30 mouse cellular contexts compared by ENCODE assay signal in the genomic region with DNA sequence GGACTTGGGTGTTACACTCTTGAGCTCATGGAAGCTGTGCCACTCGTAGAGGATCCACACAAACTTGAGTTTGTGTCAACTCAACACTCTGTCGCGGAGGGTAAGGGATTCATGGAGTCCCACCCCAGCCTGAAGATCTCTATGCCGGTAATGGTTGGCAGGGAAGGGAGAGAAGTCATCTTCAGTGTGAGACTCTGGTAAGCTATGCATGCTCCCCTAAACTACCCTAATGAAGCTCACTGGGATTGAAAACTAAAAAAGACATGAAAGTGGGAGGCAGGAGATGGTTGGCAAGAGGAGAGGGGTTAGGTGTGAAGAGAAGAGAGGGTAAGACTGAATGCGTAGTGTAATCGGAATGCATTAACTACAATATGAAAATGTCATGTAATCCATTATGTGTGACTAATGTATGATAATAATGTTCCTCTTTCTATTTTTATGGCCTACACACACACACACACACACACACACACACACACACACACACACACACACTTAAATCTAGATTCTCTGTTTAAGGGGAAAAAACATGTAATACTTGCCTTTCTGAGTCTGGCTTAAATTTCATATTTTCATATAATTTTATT. TPM values are rescaled to one million over a fixed set of nuclear protein-coding genes. Genes with fewer than 3 reads are reported as not detected.
DNase-seq lines count a peak whose midpoint lies in the region; TF ChIP-seq lines count a peak whose summit lies in the region.
"Had no signal": no experiment of that assay in that cellular context is flagged by ENCODE, and none has a peak within 500 bp of the region (broad histone marks: within the 10 kb centered on the region; RNA-seq: fewer than 3 reads in every experiment).

No protein-coding gene starts in this region.

- H3K4me1 ChIP-seq in thymus, adult 2 months (replicated peaks; ENCODE audit: control insufficient read depth, insufficient read depth, low read length), result peaks cover 10% of the 10 kb centered on the region
- H3K4me1 ChIP-seq in brown adipose tissue, adult 24 weeks (ENCODE audit: control insufficient read depth, insufficient read depth, insufficient read length, low read length), result no peaks in the 10 kb centered on the region
- H3K4me1 ChIP-seq: intestine, embryonic 15.5 days; limb, embryonic 13.5 days; neural tube, embryonic 13.5 days had no signal

- no peak for TF ChIP-seq CTCF in thymus, adult 2 months (IDR thresholded peaks at IDR 0.05; ENCODE audit: borderline replicate concordance, control insufficient read depth, extremely low read depth, insufficient read depth, low read length, poor library complexity)

- H3K36me3 ChIP-seq in thymus, adult 2 months (ENCODE audit: control insufficient read depth, insufficient read depth, low read length), result no peaks in the 10 kb centered on the region
- H3K36me3 ChIP-seq in splenic B cell, adult 2 months (ENCODE audit: control insufficient read depth, insufficient read depth, low read length, poor library complexity, severe bottlenecking), result no peaks in the 10 kb centered on the region
- H3K36me3 ChIP-seq: heart, embryonic 12.5 days; intestine, embryonic 15.5 days; limb, embryonic 13.5 days; neural tube, embryonic 13.5 days had no signal

- no peak for TF ChIP-seq POLR2A in thymus, adult 2 months (IDR thresholded peaks at IDR 0.05; ENCODE audit: control insufficient read depth, extremely low read depth, insufficient read depth, low read length, poor library complexity)

- DNase-seq in heart, adult 11 months, result peak; percentile 48
- no peak for DNase-seq in heart, postnatal 14 days
- no peak for DNase-seq in thymus, adult 2 months
- no peak for DNase-seq in thymus, postnatal 4 days
- peak; percentile 56 for DNase-seq in splenic B cell, adult 2 months (ENCODE audit: low read depth, low spot score)
- no peak for DNase-seq in adrenal gland, adult (ENCODE audit: inconsistent age in 2 of 2, low spot score in 1 of 2)
- DNase-seq in MN1 (ENCODE audit: low spot score), result no peak
- DNase-seq: adrenal gland, adult 2 months; adrenal gland, postnatal 36 days; cerebellum, adult 11 months; cerebellum, adult 9-10 months; cerebellum, postnatal 36 days; gastrocnemius, postnatal 25 days; heart, adult 18-20 months; heart, postnatal 10 days; kidney, postnatal 36 days; lung, embryonic 14.5 days; lung, postnatal 14 days; right cerebral cortex, postnatal 14 days had no signal

- H3K27ac ChIP-seq in thymus, adult 2 months (ENCODE audit: control insufficient read depth, insufficient read depth, low read length), result peak overlapping the region; percentile 27
- peak overlapping the region; percentile 0; the same call in 1 of the 2 replicates for H3K27ac ChIP-seq in brown adipose tissue, adult 24 weeks (replicated peaks; ENCODE audit: low read depth, low read length)
- H3K27ac ChIP-seq: intestine, embryonic 15.5 days; layer of hippocampus, adult 2 months; limb, embryonic 13.5 days; liver, embryonic 14.5 days; neural tube, embryonic 13.5 days had no signal

- H3K27me3 ChIP-seq in thymus, adult 2 months (ENCODE audit: control insufficient read depth, insufficient read depth, low read length), result no peaks in the 10 kb centered on the region
- H3K27me3 ChIP-seq in splenic B cell, adult 2 months (ENCODE audit: control insufficient read depth, insufficient read depth, low read length, poor library complexity, severe bottlenecking), result no peaks in the 10 kb centered on the region
- H3K27me3 ChIP-seq: heart, embryonic 12.5 days; intestine, embryonic 15.5 days; limb, embryonic 13.5 days; neural tube, embryonic 13.5 days had no signal

- WGBS in thymus, adult 2 months, result 90% methylated on average over 6 of the region's 6 CpGs

- no peak overlapping the region for H3K4me3 ChIP-seq in thymus, adult 2 months (ENCODE audit: control insufficient read depth, insufficient read depth, low read length)
- H3K4me3 ChIP-seq in brown adipose tissue, adult 24 weeks (ENCODE audit: insufficient read depth, low read depth, low read length), result no peak overlapping the region
- H3K4me3 ChIP-seq: heart, embryonic 12.5 days; intestine, embryonic 15.5 days; layer of hippocampus, adult 2 months; limb, embryonic 13.5 days; neural tube, embryonic 13.5 days had no signal

- intact Hi-C loops in heart, postnatal 14 days (cut with DNase I), result no loop called here

RNA-seq across cellular contexts. Expression of gene Ptpn22, which starts 1.5 kb away (rescaled TPM):
- total RNA-seq in heart, postnatal 14 days (2021), result 1 to 10 TPM in 1 of 2 experiments, under 1 TPM in 1; 0.84 to 2.3 TPM
- 60.4 and 68.3 TPM in 2 replicates for polyA plus RNA-seq in thymus, adult 2 months (2012; rRNA removed)
- polyA plus RNA-seq in brown adipose tissue, adult 24 weeks (2012; ENCODE audit: insufficient read depth, insufficient read length, missing spikeins), result 0.67 and 1.9 TPM in 2 replicates
- polyA plus RNA-seq: hindbrain, embryonic 11.5 days had no signal

RNA-seq across cellular contexts. Expression of gene Bcl2l15, which starts 25.7 kb away (rescaled TPM):
- total RNA-seq in heart, postnatal 14 days (2021), result not detected
- 0.37 and 0.84 TPM in 2 replicates for polyA plus RNA-seq in thymus, adult 2 months (2012; rRNA removed)
- polyA plus RNA-seq in brown adipose tissue, adult 24 weeks (2012; ENCODE audit: insufficient read depth, insufficient read length, missing spikeins), result not detected in 2 replicates
- total RNA-seq: adrenal gland, adult 2 months; adrenal gland, postnatal 36 days; heart, adult 18-20 months had no signal
- polyA plus RNA-seq: adrenal gland, adult 2 months; embryonic facial prominence, embryonic 11.5 days; forebrain, embryonic 14.5 days; kidney, embryonic 16.5 days; lung, embryonic 14.5 days had no signal

RNA-seq across cellular contexts. Expression of gene Gm43064, which starts 48.7 kb away (rescaled TPM):
- under 1 TPM; 0.12 TPM for total RNA-seq in heart, postnatal 14 days (2021)
- 1.2 and 2.7 TPM in 2 replicates for polyA plus RNA-seq in thymus, adult 2 months (2012; rRNA removed)
- not detected in 2 replicates for polyA plus RNA-seq in brown adipose tissue, adult 24 weeks (2012; ENCODE audit: insufficient read depth, insufficient read length, missing spikeins)
- total RNA-seq: heart, postnatal 10 days had no signal
- polyA plus RNA-seq: adrenal gland, adult 2 months; embryonic facial prominence, embryonic 11.5 days; intestine, embryonic 15.5 days had no signal

RNA-seq across cellular contexts. Expression of gene Ap4b1, which starts 48.8 kb away (rescaled TPM):
- total RNA-seq in heart, postnatal 14 days (2021), result 10 to 100 TPM; 12.7 to 13.9 TPM
- polyA plus RNA-seq in thymus, adult 2 months (2012; rRNA removed), result 24.0 and 24.4 TPM in 2 replicates
- 8.6 and 10.6 TPM in 2 replicates for polyA plus RNA-seq in brown adipose tissue, adult 24 weeks (2012; ENCODE audit: insufficient read depth, insufficient read length, missing spikeins)

RNA-seq across cellular contexts. Expression of gene Dclre1b, which starts 48.8 kb away (rescaled TPM):
- 10 to 100 TPM; 11.7 to 12.7 TPM for total RNA-seq in heart, postnatal 14 days (2021)
- polyA plus RNA-seq in thymus, adult 2 months (2012; rRNA removed), result 38.1 and 44.3 TPM in 2 replicates
- 6.9 and 8.4 TPM in 2 replicates for polyA plus RNA-seq in brown adipose tissue, adult 24 weeks (2012; ENCODE audit: insufficient read depth, insufficient read length, missing spikeins)

Comparison
In these comparisons a context has a peak if more than half of its experiments do, and no peak if none do; other contexts are left out.
1. DNase-seq: peak in heart, adult 11 months (single experiment) and splenic B cell, adult 2 months (single experiment); none in heart, postnatal 14 days (0 of 2), thymus, adult 2 months (single experiment), thymus, postnatal 4 days (single experiment), adrenal gland, adult (0 of 2) and MN1 (single experiment).
2. RNA of gene Ptpn22, which starts 1.5 kb away (polyA plus RNA-seq): 60.4 to 68.3 TPM in thymus, adult 2 months; 0.67 to 1.9 TPM in brown adipose tissue, adult 24 weeks; every median in the first group is over 10 times any median in the second.